Mouse (Mus musculus): ENCODE data around the gene Slc25a30.

- TF ChIP-seq POLR2A (IDR thresholded peaks at IDR 0.05; ENCODE audit: insufficient read length, low read depth) (no peak), E2F4 (IDR thresholded peaks at IDR 0.05; ENCODE audit: insufficient read depth) (no peak), MAX (IDR thresholded peaks at IDR 0.05; ENCODE audit: low read depth) (no peak), POLR2AphosphoS2 (IDR thresholded peaks at IDR 0.05; ENCODE audit: insufficient read length, low read depth) (no peak), TCF3 (IDR thresholded peaks at IDR 0.05; ENCODE audit: insufficient read length, low read depth) (no peak), USF1 (IDR thresholded peaks at IDR 0.05; ENCODE audit: low read depth) (no peak), MYOG (IDR thresholded peaks at IDR 0.05; ENCODE audit: control insufficient read depth in 1 of 3, insufficient read depth in 1 of 3, insufficient read length in 2 of 3, low read depth in 2 of 3) (no peak), TCF12 (IDR thresholded peaks at IDR 0.05; ENCODE audit: insufficient read depth, poor library complexity, severe bottlenecking) (no peak), SRF (IDR thresholded peaks at IDR 0.05; ENCODE audit: control insufficient read depth, insufficient read length, low read depth) (no peak)
Observed at GRCm38 (mm10) chr14:75716410-75716809, 70.4 kb downstream of the Slc25a30 start.

Data from myocyte (in vitro differentiated cells).